7 mouse cellular contexts compared by ENCODE assay signal in genomic region chr5:65955343-65956143, GRCm38 (mm10). TPM values are rescaled to one million over a fixed set of nuclear protein-coding genes. Genes with fewer than 3 reads are reported as not detected.
DNase-seq lines count a peak whose midpoint lies in the region; ATAC-seq lines count a peak whose summit lies in the region.

No protein-coding gene starts in this region.

- H3K9me3 ChIP-seq in embryonic facial prominence, embryonic 12.5 days, result no peaks in the 10 kb centered on the region
- H3K9me3 ChIP-seq in limb, embryonic 10.5 days (replicated peaks), result no peaks in the 10 kb centered on the region
- H3K9me3 ChIP-seq in midbrain, embryonic 12.5 days, result no peaks in the 10 kb centered on the region

- 0 out of 2 replicates have a peak, but pooled peaks have one; percentile 22 for ATAC-seq in embryonic facial prominence, embryonic 12.5 days (ENCODE audit: insufficient number of reproducible peaks, insufficient read depth, low FRiP score, low TSS enrichment)
- ATAC-seq in midbrain, embryonic 12.5 days (ENCODE audit: low FRiP score, low read depth), result peak; percentile 27

- 38% methylated on average over 23 of the region's 23 CpGs for WGBS in embryonic facial prominence, embryonic 12.5 days
- WGBS in limb, embryonic 10.5 days, result 46% methylated on average over 23 of the region's 23 CpGs
- WGBS in midbrain, embryonic 12.5 days, result 46% methylated on average over 23 of the region's 23 CpGs

- H3K36me3 ChIP-seq in embryonic facial prominence, embryonic 12.5 days, result no peaks in the 10 kb centered on the region
- no peaks in the 10 kb centered on the region for H3K36me3 ChIP-seq in limb, embryonic 10.5 days
- no peaks in the 10 kb centered on the region for H3K36me3 ChIP-seq in midbrain, embryonic 12.5 days

- H3K4me3 ChIP-seq in embryonic facial prominence, embryonic 12.5 days, result peak overlapping the region; percentile 35
- H3K4me3 ChIP-seq in limb, embryonic 10.5 days, result peak overlapping the region; percentile 48
- peak overlapping the region; percentile 34 for H3K4me3 ChIP-seq in midbrain, embryonic 12.5 days

- DNase-seq in adrenal gland, postnatal 10 days, result peak; percentile 88
- peak; percentile 85 to 91 for DNase-seq in heart, adult 18-20 months
- DNase-seq in kidney, adult 18-20 months, result peak; percentile 89
- DNase-seq in limb, embryonic 10.5 days (ENCODE audit: low spot score), result peak; percentile 87
- peak; percentile 55 for DNase-seq in skeletal muscle tissue, adult 2 months (ENCODE audit: low read depth, low spot score)

- H3K27ac ChIP-seq in embryonic facial prominence, embryonic 12.5 days, result 0 out of 2 replicates have a peak overlapping the region, but pooled peaks have one; percentile 5
- H3K27ac ChIP-seq in limb, embryonic 10.5 days, result peak overlapping the region; percentile 80
- peak overlapping the region; percentile 35 for H3K27ac ChIP-seq in midbrain, embryonic 12.5 days (replicated peaks)

- H3K9ac ChIP-seq in embryonic facial prominence, embryonic 12.5 days, result no peak overlapping the region
- H3K9ac ChIP-seq in midbrain, embryonic 12.5 days (replicated peaks), result no peak overlapping the region

- H3K4me2 ChIP-seq in embryonic facial prominence, embryonic 12.5 days (replicated peaks), result peak overlapping the region; percentile 53
- H3K4me2 ChIP-seq in midbrain, embryonic 12.5 days (replicated peaks), result peak overlapping the region; percentile 49

- no peaks in the 10 kb centered on the region for H3K27me3 ChIP-seq in embryonic facial prominence, embryonic 12.5 days
- H3K27me3 ChIP-seq in limb, embryonic 10.5 days (ENCODE audit: low read depth, poor library complexity, severe bottlenecking), result no peaks in the 10 kb centered on the region
- H3K27me3 ChIP-seq in midbrain, embryonic 12.5 days, result no peaks in the 10 kb centered on the region

- H3K4me1 ChIP-seq in embryonic facial prominence, embryonic 12.5 days, result peaks cover 2% of the 10 kb centered on the region; the same call in 1 of the 2 replicates
- H3K4me1 ChIP-seq in limb, embryonic 10.5 days, result peaks cover 12% of the 10 kb centered on the region
- H3K4me1 ChIP-seq in midbrain, embryonic 12.5 days, result peaks cover 18% of the 10 kb centered on the region

RNA-seq across cellular contexts. Expression of gene Chrna9, which starts 20.8 kb away (rescaled TPM):
- total RNA-seq in adrenal gland, postnatal 10 days (2021), result under 1 TPM; 0.39 to 0.76 TPM
- polyA plus RNA-seq in embryonic facial prominence, embryonic 12.5 days (2016; fragmentation: Nextera tagmentation; extraction: Ambion mirVana), result 0.46 and 1.1 TPM in 2 replicates
- not detected for total RNA-seq in heart, adult 18-20 months (2021)
- polyA plus RNA-seq in limb, embryonic 10.5 days (2016; fragmentation: Nextera tagmentation; extraction: Ambion mirVana), result 0.23 TPM in 1 of 2 replicates, not detected in the other
- not detected in 2 replicates for polyA plus RNA-seq in midbrain, embryonic 12.5 days (2016; fragmentation: Nextera tagmentation; extraction: Ambion mirVana)

RNA-seq across cellular contexts. Expression of gene 9130230L23Rik, which starts 48.5 kb away (rescaled TPM):
- total RNA-seq in adrenal gland, postnatal 10 days (2021), result not detected
- not detected in 2 replicates for polyA plus RNA-seq in embryonic facial prominence, embryonic 12.5 days (2016; fragmentation: Nextera tagmentation; extraction: Ambion mirVana)
- total RNA-seq in heart, adult 18-20 months (2021), result not detected
- 0.10 and 0.11 TPM in 2 replicates for polyA plus RNA-seq in limb, embryonic 10.5 days (2016; fragmentation: Nextera tagmentation; extraction: Ambion mirVana)
- not detected in 2 replicates for polyA plus RNA-seq in midbrain, embryonic 12.5 days (2016; fragmentation: Nextera tagmentation; extraction: Ambion mirVana)

Comparison
In these comparisons a context has a peak if more than half of its experiments do, and no peak if none do; other contexts are left out.
1. Peak in every context shown above with its lines: DNase-seq, ATAC-seq, H3K4me3 ChIP-seq and H3K27ac ChIP-seq.
2. H3K27ac ChIP-seq: peak in every context shown above with its lines; median percentile 80 in limb, embryonic 10.5 days; 35 in midbrain, embryonic 12.5 days; 5 in embryonic facial prominence, embryonic 12.5 days.